In genomic region chr14:57533841-57534240, GRCm38 (mm10) we compare ENCODE assay signal across 13 mouse cellular contexts. TPM values are rescaled to one million over a fixed set of nuclear protein-coding genes. Genes with fewer than 3 reads are reported as not detected.
DNase-seq lines count a peak whose midpoint lies in the region; ATAC-seq and TF ChIP-seq lines count a peak whose summit lies in the region.
"Had no signal": no experiment of that assay in that cellular context is flagged by ENCODE, and none has a peak within 500 bp of the region (broad histone marks: within the 10 kb centered on the region; RNA-seq: fewer than 3 reads in every experiment).

No protein-coding gene starts in this region.

- no peak overlapping the region for H3K4me2 ChIP-seq in limb, embryonic 13.5 days (replicated peaks)
- no peak overlapping the region for H3K4me2 ChIP-seq in limb, embryonic 15.5 days
- no peak overlapping the region for H3K4me2 ChIP-seq in stomach, embryonic 15.5 days
- H3K4me2 ChIP-seq: heart, embryonic 11.5 days; liver, embryonic 12.5 days had no signal

- no peaks in the 10 kb centered on the region for H3K36me3 ChIP-seq in limb, embryonic 13.5 days
- H3K36me3 ChIP-seq in limb, embryonic 10.5 days: no peaks in the 10 kb centered on the region
- H3K36me3 ChIP-seq in limb, embryonic 15.5 days: no peaks in the 10 kb centered on the region
- H3K36me3 ChIP-seq in stomach, embryonic 15.5 days: no peaks in the 10 kb centered on the region
- H3K36me3 ChIP-seq: liver, embryonic 12.5 days had no signal

- intact Hi-C loops in gastrocnemius, adult 2 months (cut with DNase I): loop anchor here (1.0 kb wide), 1 partner anchor 85 kb away; no protein-coding TSS in a partner anchor
- intact Hi-C loops in gastrocnemius, postnatal 14 days (cut with DNase I; ENCODE audit: low total_unique reads): no loop called here

- no peaks in the 10 kb centered on the region for H3K9me3 ChIP-seq in limb, embryonic 13.5 days
- H3K9me3 ChIP-seq in limb, embryonic 10.5 days (replicated peaks): no peaks in the 10 kb centered on the region
- H3K9me3 ChIP-seq in limb, embryonic 15.5 days: no peaks in the 10 kb centered on the region
- H3K9me3 ChIP-seq in stomach, embryonic 15.5 days: no peaks in the 10 kb centered on the region
- H3K9me3 ChIP-seq: liver, embryonic 12.5 days had no signal

- H3K27me3 ChIP-seq in limb, embryonic 13.5 days: 0 out of 2 replicates have a peak, but pooled peaks cover 4% of the 10 kb centered on the region
- peaks cover 50% of the 10 kb centered on the region for H3K27me3 ChIP-seq in limb, embryonic 10.5 days (ENCODE audit: low read depth, poor library complexity, severe bottlenecking)
- H3K27me3 ChIP-seq in limb, embryonic 15.5 days: no peaks in the 10 kb centered on the region
- no peaks in the 10 kb centered on the region for H3K27me3 ChIP-seq in stomach, embryonic 15.5 days (replicated peaks)

- DNase-seq in gastrocnemius, adult 2 months: no peak
- DNase-seq in gastrocnemius, postnatal 14 days: no peak
- no peak for DNase-seq in limb, embryonic 10.5 days (ENCODE audit: low spot score)
- no peak for DNase-seq in ovary, adult 18-20 months (ENCODE audit: low spot score)
- DNase-seq: adrenal gland, adult 8-10 months; cerebellum, adult 11-12 months had no signal

- no peak overlapping the region for H3K4me3 ChIP-seq in gastrocnemius, adult 2 months
- no peak overlapping the region for H3K4me3 ChIP-seq in limb, embryonic 13.5 days
- no peak overlapping the region for H3K4me3 ChIP-seq in limb, embryonic 10.5 days
- no peak overlapping the region for H3K4me3 ChIP-seq in limb, embryonic 15.5 days
- no peak overlapping the region for H3K4me3 ChIP-seq in stomach, embryonic 15.5 days (replicated peaks)
- H3K4me3 ChIP-seq: erythroblast, embryonic 14.5 days; liver, embryonic 12.5 days had no signal

- ATAC-seq in limb, embryonic 13.5 days (ENCODE audit: low FRiP score, low read depth): no peak
- no peak for ATAC-seq in limb, embryonic 15.5 days (ENCODE audit: insufficient number of reproducible peaks, low FRiP score, low TSS enrichment, low read depth)
- no peak for ATAC-seq in stomach, embryonic 15.5 days (ENCODE audit: insufficient read depth, low FRiP score, low read depth)
- ATAC-seq: liver, embryonic 12.5 days had no signal

- peaks cover 51% of the 10 kb centered on the region for H3K4me1 ChIP-seq in limb, embryonic 13.5 days
- peaks cover 22% of the 10 kb centered on the region for H3K4me1 ChIP-seq in limb, embryonic 10.5 days
- H3K4me1 ChIP-seq in limb, embryonic 15.5 days: peaks cover 44% of the 10 kb centered on the region
- peaks cover 23% of the 10 kb centered on the region for H3K4me1 ChIP-seq in stomach, embryonic 15.5 days

- no peak for TF ChIP-seq CTCF in gastrocnemius, adult 2 months (IDR thresholded peaks at IDR 0.05)

- H3K27ac ChIP-seq in gastrocnemius, adult 2 months: peak overlapping the region; percentile 76
- H3K27ac ChIP-seq in limb, embryonic 13.5 days: 0 out of 2 replicates have a peak overlapping the region, but pooled peaks have one; percentile 83
- no peak overlapping the region for H3K27ac ChIP-seq in limb, embryonic 10.5 days
- H3K27ac ChIP-seq in limb, embryonic 15.5 days: peak overlapping the region; percentile 86
- H3K27ac ChIP-seq in stomach, embryonic 15.5 days: peak overlapping the region; percentile 86; the same call in 1 of the 2 replicates
- H3K27ac ChIP-seq: liver, embryonic 12.5 days had no signal

- H3K9ac ChIP-seq in limb, embryonic 13.5 days: peak overlapping the region; percentile 4; the same call in 1 of the 2 replicates
- H3K9ac ChIP-seq in limb, embryonic 15.5 days: no peak overlapping the region
- no peak overlapping the region for H3K9ac ChIP-seq in stomach, embryonic 15.5 days
- H3K9ac ChIP-seq: liver, embryonic 12.5 days had no signal

- 18% methylated on average over 11 of the region's 11 CpGs for WGBS in limb, embryonic 13.5 days
- 12% methylated on average over 11 of the region's 11 CpGs for WGBS in limb, embryonic 10.5 days
- WGBS in limb, embryonic 15.5 days: 29% methylated on average over 11 of the region's 11 CpGs
- 28% methylated on average over 11 of the region's 11 CpGs for WGBS in stomach, embryonic 15.5 days

RNA-seq across cellular contexts. Expression of gene Il17d, which starts 9.3 kb away (rescaled TPM):
- total RNA-seq in gastrocnemius, adult 2 months (2021): 1 to 10 TPM in 1 of 2 experiments, under 1 TPM in 1; 0.64 to 1.4 TPM
- 1 to 10 TPM; 4.8 to 6.4 TPM for total RNA-seq in gastrocnemius, postnatal 14 days (2021)
- polyA plus RNA-seq in limb, embryonic 13.5 days (2015; fragmentation: Nextera tagmentation; extraction: Ambion mirVana): 7.9 and 9.2 TPM in 2 replicates
- polyA plus RNA-seq in limb, embryonic 10.5 days (2016; fragmentation: Nextera tagmentation; extraction: Ambion mirVana): 0.26 and 0.95 TPM in 2 replicates
- 9.2 and 12.1 TPM in 2 replicates for polyA plus RNA-seq in limb, embryonic 15.5 days (2015; fragmentation: Nextera tagmentation; extraction: Ambion mirVana)
- polyA plus RNA-seq in stomach, embryonic 15.5 days (2015; fragmentation: Nextera tagmentation; extraction: Ambion mirVana): 8.1 and 9.0 TPM in 2 replicates
- total RNA-seq: megakaryocyte-erythroid progenitor cell, adult 5-6 weeks had no signal
- polyA plus RNA-seq: erythroblast, embryonic 14.5 days had no signal

RNA-seq across cellular contexts. Expression of gene Eef1akmt1, which starts 37.6 kb away (rescaled TPM):
- total RNA-seq in gastrocnemius, adult 2 months (2021): 10 to 100 TPM; 36.1 to 37.1 TPM
- 10 to 100 TPM; 21.9 to 31.0 TPM for total RNA-seq in gastrocnemius, postnatal 14 days (2021)
- polyA plus RNA-seq in limb, embryonic 13.5 days (2015; fragmentation: Nextera tagmentation; extraction: Ambion mirVana): 101 and 110 TPM in 2 replicates
- 115 and 132 TPM in 2 replicates for polyA plus RNA-seq in limb, embryonic 10.5 days (2016; fragmentation: Nextera tagmentation; extraction: Ambion mirVana)
- 88.8 and 89.8 TPM in 2 replicates for polyA plus RNA-seq in limb, embryonic 15.5 days (2015; fragmentation: Nextera tagmentation; extraction: Ambion mirVana)
- polyA plus RNA-seq in stomach, embryonic 15.5 days (2015; fragmentation: Nextera tagmentation; extraction: Ambion mirVana): 89.0 and 91.0 TPM in 2 replicates
